Comparison of ENCODE assay signal across 13 mouse cellular contexts in genomic region chr14:61518659-61519480, GRCm38 (mm10). TPM values are rescaled to one million over a fixed set of nuclear protein-coding genes. Genes with fewer than 3 reads are reported as not detected.
DNase-seq lines count a peak whose midpoint lies in the region; ATAC-seq and TF ChIP-seq lines count a peak whose summit lies in the region.
"Had no signal": no experiment of that assay in that cellular context is flagged by ENCODE, and none has a peak within 500 bp of the region (broad histone marks: within the 10 kb centered on the region; RNA-seq: fewer than 3 reads in every experiment).

No protein-coding gene starts in this region.

- no peaks in the 10 kb centered on the region for H3K27me3 ChIP-seq in CH12.LX (replicated peaks)
- no peaks in the 10 kb centered on the region for H3K27me3 ChIP-seq in liver, postnatal 0 days (ENCODE audit: insufficient read depth, low read length)
- H3K27me3 ChIP-seq in forebrain, embryonic 16.5 days (replicated peaks; ENCODE audit: control insufficient read depth, insufficient read depth, low read length) = no peaks in the 10 kb centered on the region
- H3K27me3 ChIP-seq in hindbrain, postnatal 0 days (ENCODE audit: insufficient read depth, low read length) = no peaks in the 10 kb centered on the region
- H3K27me3 ChIP-seq: embryonic facial prominence, embryonic 15.5 days; limb, embryonic 15.5 days had no signal

- H3K27ac ChIP-seq in CH12.LX (ENCODE audit: insufficient read depth, low read depth) = 0 out of 2 replicates have a peak overlapping the region, but pooled peaks have one; percentile 14
- H3K27ac ChIP-seq in liver, postnatal 0 days (ENCODE audit: low read depth) = no peak overlapping the region
- H3K27ac ChIP-seq in forebrain, embryonic 16.5 days (ENCODE audit: low read length) = no peak overlapping the region
- H3K27ac ChIP-seq in hindbrain, postnatal 0 days = no peak overlapping the region
- H3K27ac ChIP-seq: embryonic facial prominence, embryonic 15.5 days; limb, embryonic 15.5 days had no signal

- H3K4me2 ChIP-seq in CH12.LX (ENCODE audit: insufficient read depth, low read depth, poor library complexity, severe bottlenecking) = no peak overlapping the region
- no peak overlapping the region for H3K4me2 ChIP-seq in liver, postnatal 0 days (ENCODE audit: low read depth, low read length)
- no peak overlapping the region for H3K4me2 ChIP-seq in forebrain, embryonic 16.5 days (ENCODE audit: low read length)
- H3K4me2 ChIP-seq in hindbrain, postnatal 0 days (ENCODE audit: low read depth, low read length) = no peak overlapping the region
- H3K4me2 ChIP-seq: embryonic facial prominence, embryonic 15.5 days; limb, embryonic 15.5 days had no signal

- ATAC-seq in liver, postnatal 0 days = peak; percentile 41; the same call in 1 of the 2 replicates
- no peak for ATAC-seq in forebrain, embryonic 16.5 days
- ATAC-seq in hindbrain, postnatal 0 days = no peak

- H3K9ac ChIP-seq in CH12.LX (ENCODE audit: insufficient read depth, low read depth) = no peak overlapping the region
- no peak overlapping the region for H3K9ac ChIP-seq in liver, postnatal 0 days (replicated peaks)
- H3K9ac ChIP-seq in forebrain, embryonic 16.5 days (replicated peaks; ENCODE audit: low read depth, low read length) = no peak overlapping the region
- no peak overlapping the region for H3K9ac ChIP-seq in hindbrain, postnatal 0 days (replicated peaks; ENCODE audit: low read length)
- H3K9ac ChIP-seq: embryonic facial prominence, embryonic 15.5 days; limb, embryonic 15.5 days had no signal

- WGBS in liver, postnatal 0 days (ENCODE audit: insufficient replicate concordance) = 39% methylated on average over 10 of the region's 10 CpGs
- 84% methylated on average over 10 of the region's 10 CpGs for WGBS in forebrain, embryonic 16.5 days
- WGBS in hindbrain, postnatal 0 days = 90% methylated on average over 10 of the region's 10 CpGs

- H3K4me3 ChIP-seq in CH12.LX (replicated peaks in 1 of 3; ENCODE audit: low read depth in 2 of 3, low read length in 2 of 3, poor library complexity in 1 of 3) = peak overlapping the region in 1 of 3 experiments; percentile 20
- H3K4me3 ChIP-seq in liver, postnatal 0 days (ENCODE audit: low read depth, low read length) = no peak overlapping the region
- no peak overlapping the region for H3K4me3 ChIP-seq in forebrain, embryonic 16.5 days (replicated peaks; ENCODE audit: low read length)
- H3K4me3 ChIP-seq in hindbrain, postnatal 0 days (ENCODE audit: low read length) = no peak overlapping the region
- H3K4me3 ChIP-seq: embryonic facial prominence, embryonic 15.5 days; limb, embryonic 15.5 days had no signal

- in situ Hi-C loops in CH12.LX (cut with MboI; ENCODE audit: low pct_ligation_motif_present, low pct_unique_long_range_greater_than_20kb, low sequenced_read_pairs) = no loop called here

- peak; percentile 11 for DNase-seq in layer of hippocampus, adult 9-10 months (ENCODE audit: low spot score)
- no peak for DNase-seq in layer of hippocampus, postnatal 10 days (ENCODE audit: low spot score in 2 of 2)
- peak; percentile 51 for DNase-seq in CH12.LX (ENCODE audit: extremely low read depth)
- DNase-seq in liver, postnatal 0 days = peak; percentile 15
- peak; percentile 13 for DNase-seq in naive thymus-derived CD4-positive, alpha-beta T cell, adult 2 months (ENCODE audit: low read depth)
- DNase-seq in thymus, postnatal 4 days = no peak
- DNase-seq in hindbrain, postnatal 0 days (ENCODE audit: low spot score) = no peak
- DNase-seq: kidney, postnatal 25 days; right cerebral cortex, adult 18-20 months; thymus, adult 2 months had no signal

- H3K4me1 ChIP-seq in CH12.LX (ENCODE audit: control insufficient read depth in 1 of 2, insufficient read depth in 2 of 2) = peaks cover 5 to 11% of the 10 kb centered on the region in 2 experiments
- no peaks in the 10 kb centered on the region for H3K4me1 ChIP-seq in liver, postnatal 0 days (ENCODE audit: insufficient read depth)
- no peaks in the 10 kb centered on the region for H3K4me1 ChIP-seq in forebrain, embryonic 16.5 days (replicated peaks; ENCODE audit: control insufficient read depth, insufficient read depth, low read length)
- H3K4me1 ChIP-seq in hindbrain, postnatal 0 days (ENCODE audit: insufficient read depth, low read length) = no peaks in the 10 kb centered on the region
- H3K4me1 ChIP-seq: embryonic facial prominence, embryonic 15.5 days; limb, embryonic 15.5 days had no signal

- no peaks in the 10 kb centered on the region for H3K79me2 ChIP-seq in CH12.LX (replicated peaks; ENCODE audit: control insufficient read depth, extremely low read depth, insufficient read depth, poor library complexity, severe bottlenecking)

- no peak for TF ChIP-seq CTCF in CH12.LX (conservative IDR thresholded peaks at IDR 0.05 in 1 of 2, IDR thresholded peaks at IDR 0.05 in 1 of 2; ENCODE audit: low read depth in 2 of 2, low read length in 2 of 2)
- no peak for TF ChIP-seq CTCF in liver, postnatal 0 days (IDR thresholded peaks at IDR 0.05; ENCODE audit: low read depth)
- TF ChIP-seq CTCF in hindbrain, postnatal 0 days (IDR thresholded peaks at IDR 0.05; ENCODE audit: low read depth) = no peak

- dilution Hi-C loops in CH12.LX (cut with MboI; ENCODE audit: extremely low pct_ligation_motif_present, extremely low pct_unique_long_range_greater_than_20kb, low sequenced_read_pairs) = no loop called here

- no peak for TF ChIP-seq POLR2A in CH12.LX (IDR thresholded peaks at IDR 0.05; ENCODE audit: low read depth, low read length)

- TF ChIP-seq EP300 in CH12.LX (IDR thresholded peaks at IDR 0.05; ENCODE audit: low read length) = no peak
- no peak for TF ChIP-seq EP300 in liver, postnatal 0 days (IDR thresholded peaks at IDR 0.05; ENCODE audit: low read depth)

- H3K36me3 ChIP-seq in CH12.LX (replicated peaks in 1 of 2; ENCODE audit: control insufficient read depth in 1 of 2, insufficient read depth in 1 of 2, low read length in 1 of 2) = no peaks in the 10 kb centered on the region
- H3K36me3 ChIP-seq in liver, postnatal 0 days (replicated peaks; ENCODE audit: insufficient read depth, low read length) = no peaks in the 10 kb centered on the region
- no peaks in the 10 kb centered on the region for H3K36me3 ChIP-seq in forebrain, embryonic 16.5 days (ENCODE audit: control insufficient read depth, insufficient read depth)
- no peaks in the 10 kb centered on the region for H3K36me3 ChIP-seq in hindbrain, postnatal 0 days (ENCODE audit: insufficient read depth, low read length)
- H3K36me3 ChIP-seq: embryonic facial prominence, embryonic 15.5 days; limb, embryonic 15.5 days had no signal

- TF ChIP-seq RAD21 in CH12.LX (IDR thresholded peaks at IDR 0.05; ENCODE audit: low read depth, low read length) = no peak

- H3K9me3 ChIP-seq in CH12.LX (replicated peaks; ENCODE audit: low read length) = peaks cover 4% of the 10 kb centered on the region
- H3K9me3 ChIP-seq in liver, postnatal 0 days (ENCODE audit: low read length) = no peaks in the 10 kb centered on the region
- no peaks in the 10 kb centered on the region for H3K9me3 ChIP-seq in forebrain, embryonic 16.5 days (ENCODE audit: control insufficient read depth, low read length)
- no peaks in the 10 kb centered on the region for H3K9me3 ChIP-seq in hindbrain, postnatal 0 days (ENCODE audit: low read length)
- H3K9me3 ChIP-seq: embryonic facial prominence, embryonic 15.5 days; limb, embryonic 15.5 days had no signal

TF ChIP-seq in CH12.LX, 34 proteins besides CTCF, POLR2A, EP300 and RAD21:
- TF ChIP-seq ZNF384 (IDR thresholded peaks at IDR 0.05; ENCODE audit: low read depth, low read length) (no peak), BHLHE40 (IDR thresholded peaks at IDR 0.05; ENCODE audit: low read depth, low read length) (0 out of 2 replicates have a peak, but pooled peaks have one; percentile 6), GABPA (IDR thresholded peaks at IDR 0.05; ENCODE audit: insufficient replicate concordance, low read depth, low read length) (no peak)

RNA-seq across cellular contexts. Expression of gene Spryd7, which starts 37.8 kb away (rescaled TPM):
- 10 to 100 TPM; 40.1 to 41.8 TPM for total RNA-seq in layer of hippocampus, postnatal 10 days (2021)
- 10.6 and 11.1 TPM in 2 replicates for total RNA-seq in CH12.LX (2012; rRNA removed)
- 23.1 and 24.2 TPM in 2 replicates for total RNA-seq in CH12.LX (2014; rRNA removed)
- 14.0 and 15.3 TPM in 2 replicates for polyA plus RNA-seq in CH12.LX (2012; ENCODE audit: insufficient read length, low read depth)
- 7.0 and 7.2 TPM in 2 replicates for polyA plus RNA-seq in liver, postnatal 0 days (2015; fragmentation: Nextera tagmentation; extraction: Ambion mirVana)
- 45.2 and 48.5 TPM in 2 replicates for polyA plus RNA-seq in forebrain, embryonic 16.5 days (2015; fragmentation: Nextera tagmentation; extraction: Ambion mirVana)
- total RNA-seq in hindbrain, postnatal 0 days (2014; rRNA removed) = 21.9 and 27.1 TPM in 2 replicates
- 58.0 and 61.8 TPM in 2 replicates for polyA plus RNA-seq in hindbrain, postnatal 0 days (2015; fragmentation: Nextera tagmentation; extraction: Ambion mirVana)

Comparison
In these comparisons a context has a peak if more than half of its experiments do, and no peak if none do; other contexts are left out.
1. DNase-seq: peak in layer of hippocampus, adult 9-10 months (single experiment), CH12.LX (single experiment), liver, postnatal 0 days (single experiment) and naive thymus-derived CD4-positive, alpha-beta T cell, adult 2 months (single experiment); none in layer of hippocampus, postnatal 10 days (0 of 2), thymus, postnatal 4 days (single experiment) and hindbrain, postnatal 0 days (single experiment).